In the genomic region with DNA sequence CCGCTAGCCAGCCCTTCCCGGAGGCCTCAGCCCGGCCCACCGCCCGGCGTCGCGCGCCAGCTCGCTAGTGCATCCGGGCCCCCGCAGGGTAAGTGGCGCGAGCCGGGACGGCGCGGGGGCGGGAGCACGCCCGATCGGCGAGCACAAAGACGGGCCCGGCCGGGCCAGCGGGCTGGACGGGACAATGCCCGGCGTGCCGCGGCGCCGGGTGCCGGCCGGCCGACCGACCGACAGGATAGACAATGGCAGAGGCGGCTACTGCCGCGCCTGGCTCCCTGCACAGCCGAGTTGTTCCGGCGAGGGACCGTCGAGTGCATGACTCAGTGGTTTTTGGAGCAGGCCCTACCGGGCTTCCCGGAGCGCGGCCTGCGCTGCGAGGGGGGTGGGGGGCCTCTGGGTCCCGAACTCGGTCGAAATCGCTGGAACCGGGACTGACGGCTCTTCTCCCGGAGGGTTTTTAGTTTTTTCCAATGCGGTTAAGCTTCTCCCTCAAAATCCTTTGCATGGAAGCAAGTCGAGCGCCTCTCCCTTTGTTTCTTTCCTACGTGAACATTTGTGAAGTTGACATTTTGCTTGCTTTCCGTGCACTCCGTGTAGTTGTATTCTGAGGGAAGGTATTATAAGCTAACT, we compare ENCODE assay signal across 8 mouse cellular contexts. TPM values are rescaled to one million over a fixed set of nuclear protein-coding genes. Genes with fewer than 3 reads are reported as not detected.
DNase-seq lines count a peak whose midpoint lies in the region; ATAC-seq and TF ChIP-seq lines count a peak whose summit lies in the region.

No protein-coding gene starts in this region.

- peak overlapping the region; percentile 95 for H3K4me3 ChIP-seq in heart, embryonic 11.5 days (ENCODE audit: low read depth, low read length)
- peak overlapping the region; percentile 94 for H3K4me3 ChIP-seq in kidney, embryonic 15.5 days (replicated peaks)
- peak overlapping the region; percentile 95 for H3K4me3 ChIP-seq in liver, embryonic 11.5 days (ENCODE audit: low read depth, low read length)
- H3K4me3 ChIP-seq in stomach, postnatal 0 days (ENCODE audit: low read depth, low read length): peak overlapping the region; percentile 97

- H3K9ac ChIP-seq in heart, embryonic 11.5 days (ENCODE audit: low read depth, low read length): peak overlapping the region; percentile 100
- peak overlapping the region; percentile 96 for H3K9ac ChIP-seq in kidney, embryonic 15.5 days
- peak overlapping the region; percentile 98 for H3K9ac ChIP-seq in liver, embryonic 11.5 days (ENCODE audit: low read depth, low read length)
- peak overlapping the region; percentile 100 for H3K9ac ChIP-seq in stomach, postnatal 0 days (ENCODE audit: low read length)

- no peaks in the 10 kb centered on the region; the same call in 1 of the 2 replicates for H3K4me1 ChIP-seq in heart, embryonic 11.5 days (ENCODE audit: control insufficient read depth, insufficient read depth, low read length)
- H3K4me1 ChIP-seq in kidney, embryonic 15.5 days: peaks cover 12% of the 10 kb centered on the region
- peaks cover 6% of the 10 kb centered on the region for H3K4me1 ChIP-seq in liver, embryonic 11.5 days (replicated peaks; ENCODE audit: control insufficient read depth, insufficient read depth, low read length)
- peaks cover 3% of the 10 kb centered on the region; the same call in 1 of the 2 replicates for H3K4me1 ChIP-seq in stomach, postnatal 0 days (replicated peaks; ENCODE audit: control insufficient read depth, insufficient read depth)

- DNase-seq in A20 (ENCODE audit: low read depth, low spot score): peak; percentile 74
- DNase-seq in adrenal gland, postnatal 14 days: peak; percentile 79
- peak; percentile 83 for DNase-seq in liver, embryonic 11.5 days (ENCODE audit: low spot score)
- DNase-seq in naive thymus-derived CD4-positive, alpha-beta T cell, adult 2 months (ENCODE audit: low read depth): peak; percentile 71
- DNase-seq in stomach, postnatal 0 days (ENCODE audit: low spot score): peak; percentile 77

- no peaks in the 10 kb centered on the region for H3K9me3 ChIP-seq in heart, embryonic 11.5 days (replicated peaks; ENCODE audit: control insufficient read depth, low read length)
- H3K9me3 ChIP-seq in kidney, embryonic 15.5 days (replicated peaks): no peaks in the 10 kb centered on the region
- H3K9me3 ChIP-seq in liver, embryonic 11.5 days (ENCODE audit: control insufficient read depth, low read length): no peaks in the 10 kb centered on the region
- no peaks in the 10 kb centered on the region for H3K9me3 ChIP-seq in stomach, postnatal 0 days (ENCODE audit: control insufficient read depth, low read length)

- H3K27me3 ChIP-seq in heart, embryonic 11.5 days (ENCODE audit: control insufficient read depth, insufficient read depth, low read length): no peaks in the 10 kb centered on the region
- no peaks in the 10 kb centered on the region for H3K27me3 ChIP-seq in kidney, embryonic 15.5 days
- H3K27me3 ChIP-seq in liver, embryonic 11.5 days (replicated peaks; ENCODE audit: control insufficient read depth, insufficient read depth, low read length): no peaks in the 10 kb centered on the region
- no peaks in the 10 kb centered on the region for H3K27me3 ChIP-seq in stomach, postnatal 0 days (ENCODE audit: control insufficient read depth, insufficient read depth, low read length)

- H3K27ac ChIP-seq in heart, embryonic 11.5 days (ENCODE audit: low read depth, low read length): peak overlapping the region; percentile 100
- H3K27ac ChIP-seq in kidney, embryonic 15.5 days: peak overlapping the region; percentile 100
- peak overlapping the region; percentile 100 for H3K27ac ChIP-seq in liver, embryonic 11.5 days (ENCODE audit: low read depth, low read length)
- H3K27ac ChIP-seq in stomach, postnatal 0 days (replicated peaks): peak overlapping the region; percentile 100

- peak overlapping the region; percentile 45 for H3K4me2 ChIP-seq in heart, embryonic 11.5 days
- peak overlapping the region; percentile 65 for H3K4me2 ChIP-seq in kidney, embryonic 15.5 days
- peak overlapping the region; percentile 49 for H3K4me2 ChIP-seq in liver, embryonic 11.5 days
- peak overlapping the region; percentile 53 for H3K4me2 ChIP-seq in stomach, postnatal 0 days (replicated peaks; ENCODE audit: low read depth)

- TF ChIP-seq EP300 in stomach, postnatal 0 days (optimal IDR thresholded peaks at IDR 0.05): no peak

- peaks cover 5% of the 10 kb centered on the region for H3K36me3 ChIP-seq in heart, embryonic 11.5 days (ENCODE audit: control insufficient read depth, insufficient read depth, low read length)
- H3K36me3 ChIP-seq in kidney, embryonic 15.5 days: peaks cover 14% of the 10 kb centered on the region
- peaks cover 4% of the 10 kb centered on the region; the same call in 1 of the 2 replicates for H3K36me3 ChIP-seq in liver, embryonic 11.5 days (ENCODE audit: control insufficient read depth, insufficient read depth, low read length)
- H3K36me3 ChIP-seq in stomach, postnatal 0 days (ENCODE audit: control insufficient read depth, insufficient read depth, low read length): peaks cover 3% of the 10 kb centered on the region; the same call in 1 of the 2 replicates

- under 1% methylated on average over 66 of the region's 66 CpGs for WGBS in heart, embryonic 11.5 days (ENCODE audit: insufficient replicate concordance)
- WGBS in kidney, embryonic 15.5 days: under 1% methylated on average over 64 of the region's 66 CpGs
- under 1% methylated on average over 65 of the region's 66 CpGs for WGBS in liver, embryonic 11.5 days
- WGBS in stomach, postnatal 0 days: under 1% methylated on average over 63 of the region's 66 CpGs

- peak; percentile 68 for ATAC-seq in erythroblast, adult 5-6 weeks (replicated peaks; ENCODE audit: low FRiP score, poor library complexity, severe bottlenecking)
- ATAC-seq in heart, embryonic 11.5 days (replicated peaks; ENCODE audit: insufficient number of reproducible peaks, low FRiP score, low TSS enrichment): peak; percentile 52
- ATAC-seq in kidney, embryonic 15.5 days (replicated peaks; ENCODE audit: low FRiP score): peak; percentile 74
- ATAC-seq in liver, embryonic 11.5 days (replicated peaks; ENCODE audit: low FRiP score): peak; percentile 65
- peak; percentile 62 for ATAC-seq in stomach, postnatal 0 days (ENCODE audit: low FRiP score, low TSS enrichment)

- no peak for TF ChIP-seq CTCF in stomach, postnatal 0 days (IDR thresholded peaks at IDR 0.05; ENCODE audit: low read depth)

RNA-seq across cellular contexts. Expression of gene Zfand5, which starts 0.7 kb away (rescaled TPM):
- 210 and 226 TPM in 2 replicates for total RNA-seq in adrenal gland, postnatal 14 days (2021)
- total RNA-seq in erythroblast, adult 5-6 weeks (2015; ENCODE audit: low replicate concordance): 187 and 214 TPM in 2 replicates
- 274 and 279 TPM in 2 replicates for total RNA-seq in erythroblast, adult 5-6 weeks (2017; ENCODE audit: low replicate concordance)
- 100 and 101 TPM in 2 replicates for polyA plus RNA-seq in heart, embryonic 11.5 days (2014; fragmentation: Nextera tagmentation; extraction: Ambion mirVana)
- 88.1 and 104 TPM in 2 replicates for polyA plus RNA-seq in kidney, embryonic 15.5 days (2015; fragmentation: Nextera tagmentation; extraction: Ambion mirVana)
- 61.4 and 67.7 TPM in 2 replicates for polyA plus RNA-seq in liver, embryonic 11.5 days (2014; fragmentation: Nextera tagmentation; extraction: Ambion mirVana)
- polyA plus RNA-seq in stomach, postnatal 0 days (2015; fragmentation: Nextera tagmentation; extraction: Ambion mirVana): 82.5 and 93.5 TPM in 2 replicates

Comparison
In these comparisons a context has a peak if more than half of its experiments do, and no peak if none do; other contexts are left out.
1. Peak in every context shown above with its lines: DNase-seq, ATAC-seq, H3K4me3 ChIP-seq and H3K27ac ChIP-seq.